Mouse (Mus musculus): ENCODE results near the gene Vmn1r124. TPM values are rescaled to one million over a fixed set of nuclear protein-coding genes. Genes with fewer than 3 reads are reported as not detected.
"Not testable (repeated sequence)": the region's sequence is repeated elsewhere in the genome, so short reads cannot be mapped to it uniquely, and the experiment has no call there.

Gene Vmn1r124
- not detected in 2 replicates for polyA plus RNA-seq (2014; fragmentation: Nextera tagmentation; extraction: Ambion mirVana)

GRCm38 (mm10) chr7:21260517-21260916 is at the start of gene Vmn1r124:
Gene Vmn1r124, minus strand, starts transcription at chr7:21260617.
- H3K4me2 ChIP-seq; H3K27ac ChIP-seq (ENCODE audit: low read depth, low read length); H3K9ac ChIP-seq (ENCODE audit: low read depth, low read length); ATAC-seq (replicated peaks; ENCODE audit: insufficient number of reproducible peaks, low FRiP score, low TSS enrichment); H3K36me3 ChIP-seq (ENCODE audit: control insufficient read depth, insufficient read depth, low read length); H3K4me3 ChIP-seq (ENCODE audit: low read depth, low read length); H3K27me3 ChIP-seq (ENCODE audit: control insufficient read depth, insufficient read depth, low read length); H3K9me3 ChIP-seq (replicated peaks; ENCODE audit: control insufficient read depth, low read length); H3K4me1 ChIP-seq (ENCODE audit: control insufficient read depth, insufficient read depth, low read length): not testable (repeated sequence)
- WGBS (ENCODE audit: insufficient replicate concordance): 73% methylated on average over 4 of the region's 4 CpGs

- not testable (repeated sequence) for H3K4me2 ChIP-seq; H3K27ac ChIP-seq (ENCODE audit: low read depth, low read length); H3K9me3 ChIP-seq (replicated peaks; ENCODE audit: control insufficient read depth, low read length); ATAC-seq (replicated peaks; ENCODE audit: insufficient number of reproducible peaks, low FRiP score, low TSS enrichment); H3K9ac ChIP-seq (ENCODE audit: low read depth, low read length); H3K4me1 ChIP-seq (ENCODE audit: control insufficient read depth, insufficient read depth, low read length); H3K4me3 ChIP-seq (ENCODE audit: low read depth, low read length); H3K36me3 ChIP-seq (ENCODE audit: control insufficient read depth, insufficient read depth, low read length); H3K27me3 ChIP-seq (ENCODE audit: control insufficient read depth, insufficient read depth, low read length)
- WGBS (ENCODE audit: insufficient replicate concordance): no CpG with 5 or more reads among the region's 5 CpGs
These were observed 41.0 kb upstream of the Vmn1r124 start, which contains the start of gene Vmn1r126 for GRCm38 (mm10) chr7:21301367-21301766. Gene Vmn1r126, minus strand, starts transcription at chr7:21301467.

GRCm38 (mm10) chr7:21271879-21272278 is 11.5 kb upstream of the Vmn1r124 start, which contains the start of gene Vmn1r125:
Gene Vmn1r125, plus strand, starts transcription at chr7:21272179.
- H3K9me3 ChIP-seq (replicated peaks; ENCODE audit: control insufficient read depth, low read length); H3K27ac ChIP-seq (ENCODE audit: low read depth, low read length); ATAC-seq (replicated peaks; ENCODE audit: insufficient number of reproducible peaks, low FRiP score, low TSS enrichment); H3K4me3 ChIP-seq (ENCODE audit: low read depth, low read length); H3K4me2 ChIP-seq; H3K9ac ChIP-seq (ENCODE audit: low read depth, low read length); H3K36me3 ChIP-seq (ENCODE audit: control insufficient read depth, insufficient read depth, low read length); H3K27me3 ChIP-seq (ENCODE audit: control insufficient read depth, insufficient read depth, low read length); H3K4me1 ChIP-seq (ENCODE audit: control insufficient read depth, insufficient read depth, low read length): not testable (repeated sequence)
- 65% methylated on average over 3 of the region's 3 CpGs for WGBS (ENCODE audit: insufficient replicate concordance)

Other genes with a start within 250 kb of the Vmn1r124 start
- gene Vmn1r119, start 248.2 kb downstream of the Vmn1r124 start, polyA plus RNA-seq (2014; fragmentation: Nextera tagmentation; extraction: Ambion mirVana): not detected in 2 replicates
- gene Vmn1r120, start 206.8 kb downstream of the Vmn1r124 start, polyA plus RNA-seq (2014; fragmentation: Nextera tagmentation; extraction: Ambion mirVana): not detected in 2 replicates
- gene Vmn1r121, start 162.1 kb downstream of the Vmn1r124 start, polyA plus RNA-seq (2014; fragmentation: Nextera tagmentation; extraction: Ambion mirVana): not detected in 2 replicates
- not detected in 2 replicates for gene Vmn1r122, start 126.5 kb downstream of the Vmn1r124 start, polyA plus RNA-seq (2014; fragmentation: Nextera tagmentation; extraction: Ambion mirVana)
- gene Vmn1r123, start 98.4 kb downstream of the Vmn1r124 start, polyA plus RNA-seq (2014; fragmentation: Nextera tagmentation; extraction: Ambion mirVana): not detected in 2 replicates
- gene Gm5157, start 70.2 kb downstream of the Vmn1r124 start, polyA plus RNA-seq (2014; fragmentation: Nextera tagmentation; extraction: Ambion mirVana): not detected in 2 replicates
- gene Vmn1r125, start 11.6 kb upstream of the Vmn1r124 start, polyA plus RNA-seq (2014; fragmentation: Nextera tagmentation; extraction: Ambion mirVana): not detected in 2 replicates
- gene Vmn1r126, start 40.9 kb upstream of the Vmn1r124 start, polyA plus RNA-seq (2014; fragmentation: Nextera tagmentation; extraction: Ambion mirVana): not detected in 2 replicates
- gene Vmn1r127, start 59.2 kb upstream of the Vmn1r124 start, polyA plus RNA-seq (2014; fragmentation: Nextera tagmentation; extraction: Ambion mirVana): not detected in 2 replicates
- gene Vmn1r128, start 88.8 kb upstream of the Vmn1r124 start, polyA plus RNA-seq (2014; fragmentation: Nextera tagmentation; extraction: Ambion mirVana): not detected in 2 replicates
- not detected in 2 replicates for gene Vmn1r129, start 100.7 kb upstream of the Vmn1r124 start, polyA plus RNA-seq (2014; fragmentation: Nextera tagmentation; extraction: Ambion mirVana)
- gene Gm6882, start 172.1 kb upstream of the Vmn1r124 start, polyA plus RNA-seq (2014; fragmentation: Nextera tagmentation; extraction: Ambion mirVana): not detected in 2 replicates

Measured in heart, embryonic 11.5 days (tissue).